Mouse (Mus musculus): ENCODE measurements at regions not wholly inside any gene's neighbourhood (a gene's known extent, or its start where the extent isn't known, plus 50 kb on each side); places are given as distances from the start of the nearest gene placed in this dataset.

GRCm38 (mm10) chr2:173334856-173335595, 58.7 kb upstream of the Pmepa1 start:
- no peak for DNase-seq (ENCODE audit: low spot score)

- DNase-seq (ENCODE audit: low spot score) = peak; percentile 57
These were observed 59.5 kb upstream of the Pmepa1 start for GRCm38 (mm10) chr2:173335859-173336258.

- no peak for DNase-seq (ENCODE audit: low spot score)
These were observed 61.3 kb upstream of the Pmepa1 start for GRCm38 (mm10) chr2:173337666-173338065.

- DNase-seq (ENCODE audit: low spot score) = peak; percentile 15
These were observed 62.3 kb upstream of the Pmepa1 start for GRCm38 (mm10) chr2:173338671-173339070.

- DNase-seq (ENCODE audit: low spot score) = no peak
These were observed 62.9 kb upstream of the Pmepa1 start for GRCm38 (mm10) chr2:173339211-173339610.

- DNase-seq (ENCODE audit: low spot score) = peak; percentile 24
These were observed 63.8 kb upstream of the Pmepa1 start for GRCm38 (mm10) chr2:173340044-173340601.

- DNase-seq (ENCODE audit: low spot score) = no peak
These were observed 66.4 kb upstream of the Pmepa1 start for GRCm38 (mm10) chr2:173342605-173343260.

- no peak for DNase-seq (ENCODE audit: low spot score)
These were observed 67.3 kb upstream of the Pmepa1 start for GRCm38 (mm10) chr2:173343665-173344064.

- DNase-seq (ENCODE audit: low spot score) = no peak
These were observed 67.9 kb upstream of the Pmepa1 start for GRCm38 (mm10) chr2:173344221-173344620.

GRCm38 (mm10) chr2:173347341-173347740, 71.0 kb upstream of the Pmepa1 start:
- DNase-seq (ENCODE audit: low spot score) = no peak

GRCm38 (mm10) chr2:173348757-173349156, 72.4 kb upstream of the Pmepa1 start:
- DNase-seq (ENCODE audit: low spot score) = no peak

- DNase-seq (ENCODE audit: low spot score) = no peak
These were observed 73.2 kb upstream of the Pmepa1 start for GRCm38 (mm10) chr2:173349510-173349909.

GRCm38 (mm10) chr2:173349910-173350309, 73.6 kb upstream of the Pmepa1 start:
- DNase-seq (ENCODE audit: low spot score) = no peak

GRCm38 (mm10) chr2:173350405-173350804, 74.1 kb upstream of the Pmepa1 start:
- no peak for DNase-seq (ENCODE audit: low spot score)

- DNase-seq (ENCODE audit: low spot score) = no peak
These were observed 74.5 kb upstream of the Pmepa1 start for GRCm38 (mm10) chr2:173350831-173351230.

- peak; percentile 50 for DNase-seq (ENCODE audit: low spot score)
These were observed 75.8 kb upstream of the Pmepa1 start for GRCm38 (mm10) chr2:173351831-173352755.

- no peak for DNase-seq (ENCODE audit: low spot score)
These were observed 76.4 kb upstream of the Pmepa1 start for GRCm38 (mm10) chr2:173352756-173353139.

GRCm38 (mm10) chr2:173353435-173354241, 77.3 kb upstream of the Pmepa1 start:
- no peak for DNase-seq (ENCODE audit: low spot score)

- no peak for DNase-seq (ENCODE audit: low spot score)
These were observed 80.5 kb upstream of the Pmepa1 start for GRCm38 (mm10) chr2:173356786-173357185.

GRCm38 (mm10) chr2:173365441-173366166, 89.3 kb upstream of the Pmepa1 start:
- DNase-seq (ENCODE audit: low spot score) = no peak

- no peak for DNase-seq (ENCODE audit: low spot score)
These were observed 90.4 kb upstream of the Pmepa1 start for GRCm38 (mm10) chr2:173366734-173367133.
